ENCODE assay signal across 16 mouse cellular contexts in genomic region chr7:105621646-105622292, GRCm38 (mm10). TPM values are rescaled to one million over a fixed set of nuclear protein-coding genes. Genes with fewer than 3 reads are reported as not detected.
DNase-seq lines count a peak whose midpoint lies in the region; ATAC-seq lines count a peak whose summit lies in the region.
"Had no signal": no experiment of that assay in that cellular context is flagged by ENCODE, and none has a peak within 500 bp of the region (broad histone marks: within the 10 kb centered on the region; RNA-seq: fewer than 3 reads in every experiment).

No protein-coding gene starts in this region.

- H3K4me2 ChIP-seq in embryonic facial prominence, embryonic 12.5 days (replicated peaks), result no peak overlapping the region; the same call in 1 of the 2 replicates
- H3K4me2 ChIP-seq in midbrain, embryonic 14.5 days (ENCODE audit: low read length), result no peak overlapping the region
- H3K4me2 ChIP-seq: kidney, embryonic 15.5 days; limb, embryonic 12.5 days; midbrain, embryonic 12.5 days had no signal

- 66% methylated on average over 8 of the region's 8 CpGs for WGBS in embryonic facial prominence, embryonic 12.5 days
- WGBS in embryonic facial prominence, embryonic 10.5 days, result 78% methylated on average over 8 of the region's 8 CpGs
- 87% methylated on average over 8 of the region's 8 CpGs for WGBS in midbrain, embryonic 14.5 days

- DNase-seq in embryonic facial prominence, embryonic 10.5 days (ENCODE audit: low spot score), result no peak
- DNase-seq in left cerebral cortex, postnatal 25 days (ENCODE audit: low spot score in 2 of 2), result peak; percentile 25 to 73
- DNase-seq in left cerebral cortex, postnatal 4 days, result no peak
- peak; percentile 48 for DNase-seq in ZHBTc4 (ENCODE audit: low read depth, low spot score)
- DNase-seq in lung, postnatal 10 days, result peak; percentile 55
- DNase-seq in midbrain, embryonic 14.5 days, result no peak
- DNase-seq in urinary bladder, postnatal 10 days (ENCODE audit: low spot score), result no peak
- DNase-seq: heart, postnatal 10 days; liver, postnatal 0 days had no signal

- H3K9me3 ChIP-seq in embryonic facial prominence, embryonic 12.5 days, result no peaks in the 10 kb centered on the region
- no peaks in the 10 kb centered on the region for H3K9me3 ChIP-seq in embryonic facial prominence, embryonic 10.5 days
- no peaks in the 10 kb centered on the region for H3K9me3 ChIP-seq in midbrain, embryonic 14.5 days (ENCODE audit: control insufficient read depth, low read length)
- H3K9me3 ChIP-seq: kidney, embryonic 15.5 days; limb, embryonic 12.5 days; midbrain, embryonic 12.5 days had no signal

- H3K27me3 ChIP-seq in embryonic facial prominence, embryonic 12.5 days, result no peaks in the 10 kb centered on the region
- H3K27me3 ChIP-seq in embryonic facial prominence, embryonic 10.5 days (replicated peaks; ENCODE audit: low read depth, poor library complexity, severe bottlenecking), result no peaks in the 10 kb centered on the region
- H3K27me3 ChIP-seq in midbrain, embryonic 14.5 days (ENCODE audit: control insufficient read depth, insufficient read depth, low read length), result no peaks in the 10 kb centered on the region
- H3K27me3 ChIP-seq: kidney, embryonic 15.5 days; limb, embryonic 12.5 days; midbrain, embryonic 12.5 days had no signal

- H3K36me3 ChIP-seq in embryonic facial prominence, embryonic 12.5 days, result peaks cover 53% of the 10 kb centered on the region
- H3K36me3 ChIP-seq in embryonic facial prominence, embryonic 10.5 days (replicated peaks), result peaks cover 86% of the 10 kb centered on the region
- peaks cover 87% of the 10 kb centered on the region for H3K36me3 ChIP-seq in midbrain, embryonic 14.5 days (ENCODE audit: control insufficient read depth, insufficient read depth, low read length)

- no peak for ATAC-seq in embryonic facial prominence, embryonic 12.5 days (ENCODE audit: insufficient number of reproducible peaks, insufficient read depth, low FRiP score, low TSS enrichment)
- ATAC-seq in midbrain, embryonic 14.5 days (ENCODE audit: low FRiP score, low TSS enrichment), result no peak
- ATAC-seq: activated CD4-positive, CD25-positive, alpha-beta regulatory T cell, adult 4 months; liver, postnatal 0 days had no signal

- H3K4me3 ChIP-seq in embryonic facial prominence, embryonic 12.5 days, result no peak overlapping the region
- no peak overlapping the region for H3K4me3 ChIP-seq in embryonic facial prominence, embryonic 10.5 days
- H3K4me3 ChIP-seq in midbrain, embryonic 14.5 days (replicated peaks; ENCODE audit: low read depth, low read length), result no peak overlapping the region
- H3K4me3 ChIP-seq: kidney, embryonic 15.5 days; limb, embryonic 12.5 days; midbrain, embryonic 12.5 days had no signal

- 0 out of 2 replicates have a peak overlapping the region, but pooled peaks have one; percentile 41 for H3K27ac ChIP-seq in embryonic facial prominence, embryonic 12.5 days
- H3K27ac ChIP-seq in embryonic facial prominence, embryonic 10.5 days (replicated peaks), result no peak overlapping the region
- H3K27ac ChIP-seq in midbrain, embryonic 14.5 days (replicated peaks; ENCODE audit: low read depth, low read length), result no peak overlapping the region
- H3K27ac ChIP-seq: kidney, embryonic 15.5 days; limb, embryonic 12.5 days; midbrain, embryonic 12.5 days had no signal

- H3K9ac ChIP-seq in embryonic facial prominence, embryonic 12.5 days, result no peak overlapping the region
- H3K9ac ChIP-seq in midbrain, embryonic 14.5 days (replicated peaks; ENCODE audit: low read length), result no peak overlapping the region
- H3K9ac ChIP-seq: kidney, embryonic 15.5 days; limb, embryonic 12.5 days; liver, postnatal 0 days; midbrain, embryonic 12.5 days had no signal

- H3K4me1 ChIP-seq in embryonic facial prominence, embryonic 12.5 days, result 0 out of 2 replicates have a peak, but pooled peaks cover 4% of the 10 kb centered on the region
- H3K4me1 ChIP-seq in embryonic facial prominence, embryonic 10.5 days, result no peaks in the 10 kb centered on the region
- H3K4me1 ChIP-seq in midbrain, embryonic 14.5 days (ENCODE audit: control insufficient read depth, insufficient read depth, low read length), result no peaks in the 10 kb centered on the region
- H3K4me1 ChIP-seq: kidney, embryonic 15.5 days; limb, embryonic 12.5 days; midbrain, embryonic 12.5 days had no signal

- intact Hi-C loops in left cerebral cortex, postnatal 25 days (cut with DNase I), result no loop called here
- intact Hi-C loops in left cerebral cortex, postnatal 4 days (cut with DNase I), result no loop called here

RNA-seq across cellular contexts. Expression of gene Trim3, which starts 11.6 kb away (rescaled TPM):
- polyA plus RNA-seq in embryonic facial prominence, embryonic 12.5 days (2016; fragmentation: Nextera tagmentation; extraction: Ambion mirVana), result 44.0 and 45.9 TPM in 2 replicates
- polyA plus RNA-seq in embryonic facial prominence, embryonic 10.5 days (2016; fragmentation: Nextera tagmentation; extraction: Ambion mirVana), result 28.8 and 34.9 TPM in 2 replicates
- 100 to 1,000 TPM; 149 to 152 TPM for total RNA-seq in left cerebral cortex, postnatal 25 days (2021)
- 100 to 1,000 TPM; 167 to 168 TPM for total RNA-seq in left cerebral cortex, postnatal 4 days (2021)
- polyA plus RNA-seq in midbrain, embryonic 14.5 days (2014; fragmentation: Nextera tagmentation; extraction: Ambion mirVana), result 68.5 and 69.3 TPM in 2 replicates

RNA-seq across cellular contexts. Expression of gene Timm10b, which starts 18.1 kb away (rescaled TPM):
- 154 and 170 TPM in 2 replicates for polyA plus RNA-seq in embryonic facial prominence, embryonic 12.5 days (2016; fragmentation: Nextera tagmentation; extraction: Ambion mirVana)
- 158 and 163 TPM in 2 replicates for polyA plus RNA-seq in embryonic facial prominence, embryonic 10.5 days (2016; fragmentation: Nextera tagmentation; extraction: Ambion mirVana)
- total RNA-seq in left cerebral cortex, postnatal 25 days (2021), result 10 to 100 TPM; 62.8 to 69.2 TPM
- total RNA-seq in left cerebral cortex, postnatal 4 days (2021), result 10 to 100 TPM; 63.7 to 70.1 TPM
- polyA plus RNA-seq in midbrain, embryonic 14.5 days (2014; fragmentation: Nextera tagmentation; extraction: Ambion mirVana), result 122 and 165 TPM in 2 replicates

RNA-seq across cellular contexts. Expression of gene Arfip2, which starts 18.4 kb away (rescaled TPM):
- polyA plus RNA-seq in embryonic facial prominence, embryonic 12.5 days (2016; fragmentation: Nextera tagmentation; extraction: Ambion mirVana), result 75.0 and 85.3 TPM in 2 replicates
- polyA plus RNA-seq in embryonic facial prominence, embryonic 10.5 days (2016; fragmentation: Nextera tagmentation; extraction: Ambion mirVana), result 61.2 and 64.1 TPM in 2 replicates
- total RNA-seq in left cerebral cortex, postnatal 25 days (2021), result 100 to 1,000 TPM; 102 to 106 TPM
- total RNA-seq in left cerebral cortex, postnatal 4 days (2021), result 10 to 100 TPM; 77.0 to 77.8 TPM
- polyA plus RNA-seq in midbrain, embryonic 14.5 days (2014; fragmentation: Nextera tagmentation; extraction: Ambion mirVana), result 83.8 and 102 TPM in 2 replicates

RNA-seq across cellular contexts. Expression of gene Gm45799, which starts 18.6 kb away (rescaled TPM):
- polyA plus RNA-seq in embryonic facial prominence, embryonic 12.5 days (2016; fragmentation: Nextera tagmentation; extraction: Ambion mirVana), result 4.5 and 18.1 TPM in 2 replicates
- polyA plus RNA-seq in embryonic facial prominence, embryonic 10.5 days (2016; fragmentation: Nextera tagmentation; extraction: Ambion mirVana), result 13.5 and 22.0 TPM in 2 replicates
- 10 to 100 TPM in 1 of 2 experiments, 1 to 10 TPM in 1; 9.9 to 18.2 TPM for total RNA-seq in left cerebral cortex, postnatal 25 days (2021)
- total RNA-seq in left cerebral cortex, postnatal 4 days (2021), result 1 to 10 TPM; 8.9 to 9.1 TPM
- 27.8 and 32.2 TPM in 2 replicates for polyA plus RNA-seq in midbrain, embryonic 14.5 days (2014; fragmentation: Nextera tagmentation; extraction: Ambion mirVana)

RNA-seq across cellular contexts. Expression of gene Hpx, which starts 21.8 kb away (rescaled TPM):
- 0.52 and 0.59 TPM in 2 replicates for polyA plus RNA-seq in embryonic facial prominence, embryonic 12.5 days (2016; fragmentation: Nextera tagmentation; extraction: Ambion mirVana)
- 0.22 TPM in 1 of 2 replicates, not detected in the other for polyA plus RNA-seq in embryonic facial prominence, embryonic 10.5 days (2016; fragmentation: Nextera tagmentation; extraction: Ambion mirVana)
- under 1 TPM; 0.39 to 0.55 TPM for total RNA-seq in left cerebral cortex, postnatal 25 days (2021)
- under 1 TPM in 1 of 2 experiments, not detected in 1; 0.26 TPM for total RNA-seq in left cerebral cortex, postnatal 4 days (2021)
- polyA plus RNA-seq in midbrain, embryonic 14.5 days (2014; fragmentation: Nextera tagmentation; extraction: Ambion mirVana), result 0.27 and 0.55 TPM in 2 replicates
- total RNA-seq: common myeloid progenitor, adult 5-6 weeks; layer of hippocampus, postnatal 14 days had no signal
- polyA plus RNA-seq: activated CD4-positive, CD25-positive, alpha-beta regulatory T cell, adult 4 months had no signal

Comparison
In these comparisons a context has a peak if more than half of its experiments do, and no peak if none do; other contexts are left out.
1. DNase-seq: peak in left cerebral cortex, postnatal 25 days (2 of 2), ZHBTc4 (single experiment) and lung, postnatal 10 days (single experiment); none in embryonic facial prominence, embryonic 10.5 days (single experiment), left cerebral cortex, postnatal 4 days (single experiment), midbrain, embryonic 14.5 days (single experiment) and urinary bladder, postnatal 10 days (single experiment).